Mouse (Mus musculus) adrenal gland, postnatal 10 days (tissue): ENCODE results near the gene Map3k11. TPM values are rescaled to one million over a fixed set of nuclear protein-coding genes. Genes with fewer than 3 reads are reported as not detected.

Experiments used
- DNase-seq: peaks from one replicate; pipeline ENCODE4 v3.0.0; 2021; ENCODE audit warnings: mixed read lengths
- long read RNA-seq, 2 experiments: library from polyadenylated mRNA; stranded (forward); transcript quantifications; one replicate each; pipeline ENCODE4 v2.0.0; 2021
- total RNA-seq, 2 experiments: library from RNA; stranded (reverse); gene quantifications; 2 replicates each; pipeline ENCODE4 v1.2.3; 2021

Map3k11 gene
- 10 to 100 TPM; 49.2 to 50.6 TPM for total RNA-seq
- long read RNA-seq, experiment 1, partial matches to known transcripts, result 44 of 45 reads
- long read RNA-seq, experiment 1, other reads (novel, unspliced or antisense), result 1 of 45 reads
- long read RNA-seq, experiment 2, partial matches to known transcripts, result 38 of 47 reads
- long read RNA-seq, experiment 2, other reads (novel, unspliced or antisense), result 8 of 47 reads

GRCm38 (mm10) chr19:5688200-5689087 is at the start of gene Map3k11, which contains the start of gene Pcnx3:
Map3k11 (plus strand) TSS chr19:5688742.
Pcnx3 (minus strand) TSS chr19:5688908.
- DNase-seq, result peak; percentile 97

GRCm38 (mm10) chr19:5640339-5640738 is 48.2 kb upstream of the Map3k11 start:
- no peak for DNase-seq

- DNase-seq, result no peak
These were observed 47.5 kb upstream of the Map3k11 start for GRCm38 (mm10) chr19:5641021-5641420.

- no peak for DNase-seq
These were observed 46.9 kb upstream of the Map3k11 start for GRCm38 (mm10) chr19:5641641-5642040.

- DNase-seq, result no peak
These were observed 43.3 kb upstream of the Map3k11 start for GRCm38 (mm10) chr19:5645280-5645679.

- DNase-seq, result peak; percentile 5
These were observed 41.7 kb upstream of the Map3k11 start for GRCm38 (mm10) chr19:5646731-5647330.

- DNase-seq, result no peak
These were observed 40.8 kb upstream of the Map3k11 start for GRCm38 (mm10) chr19:5647791-5648190.

- DNase-seq, result peak; percentile 90
These were observed 39.9 kb upstream of the Map3k11 start for GRCm38 (mm10) chr19:5648401-5649297.

GRCm38 (mm10) chr19:5649298-5649741 is 39.2 kb upstream of the Map3k11 start:
- peak; percentile 56 for DNase-seq

GRCm38 (mm10) chr19:5651502-5652274 is 36.9 kb upstream of the Map3k11 start:
- DNase-seq, result no peak

GRCm38 (mm10) chr19:5652570-5652969 is 36.0 kb upstream of the Map3k11 start:
- no peak for DNase-seq

GRCm38 (mm10) chr19:5653969-5654719 is 34.4 kb upstream of the Map3k11 start:
- DNase-seq, result peak; percentile 55

GRCm38 (mm10) chr19:5654720-5655298 is 33.7 kb upstream of the Map3k11 start:
- no peak for DNase-seq

GRCm38 (mm10) chr19:5660942-5661751 is 27.4 kb upstream of the Map3k11 start:
- DNase-seq, result no peak

- DNase-seq, result no peak
These were observed 26.2 kb upstream of the Map3k11 start for GRCm38 (mm10) chr19:5662310-5662709.

GRCm38 (mm10) chr19:5662981-5663913 is 25.3 kb upstream of the Map3k11 start, which contains the start of gene Sipa1:
Sipa1 (minus strand) TSS chr19:5663707.
- peak; percentile 98 for DNase-seq

GRCm38 (mm10) chr19:5664669-5665257 is 23.8 kb upstream of the Map3k11 start:
- no peak for DNase-seq
